Mouse (Mus musculus) myocyte (in vitro differentiated cells): Measurements from ENCODE around the gene Cmpk1. TPM values are rescaled to one million over a fixed set of nuclear protein-coding genes. Genes with fewer than 3 reads are reported as not detected.

Source experiments
- H3K27me3 ChIP-seq: one replicate; pipeline ENCODE4 v1.6.1; 2011; ENCODE audit not compliant: control insufficient read depth, insufficient read depth, insufficient read length
- H3K36me3 ChIP-seq: one replicate; pipeline ENCODE4 v1.6.1; 2011; ENCODE audit not compliant: control insufficient read depth, insufficient read depth
- H3K4me2 ChIP-seq: one replicate; pipeline ENCODE4 v1.6.1; 2011; ENCODE audit warnings: low read depth, control low read depth
- H3K4me3 ChIP-seq: one replicate; pipeline ENCODE4 v1.5.1; 2011; ENCODE audit warnings: mild to moderate bottlenecking, control low read depth, moderate library complexity
- H3K79me2 ChIP-seq: one replicate; pipeline ENCODE4 v1.6.1; 2011; ENCODE audit not compliant: control insufficient read depth, insufficient read depth
- H3ac ChIP-seq: one replicate; pipeline ENCODE4 v1.6.1; 2011; ENCODE audit not compliant: control insufficient read depth, insufficient read length
- E2F4 ChIP-seq: IDR thresholded peaks from one replicate; pipeline ENCODE4 v1.6.1; 2011; ENCODE audit warnings: mild to moderate bottlenecking, control low read depth, moderate library complexity; ENCODE audit not compliant: insufficient read depth
- MAX ChIP-seq: IDR thresholded peaks from one replicate; pipeline ENCODE4 v1.6.1; 2011; ENCODE audit warnings: low read depth, mild to moderate bottlenecking, control low read depth
- MYOG ChIP-seq, 3 experiments: IDR thresholded peaks; one replicate each; pipeline ENCODE4 v1.6.1; 2011; ENCODE audit warnings: control low read depth in 2 of 3, low read depth in 2 of 3, mild to moderate bottlenecking in 2 of 3; ENCODE audit not compliant: insufficient read length in 2 of 3, control insufficient read depth in 1 of 3, insufficient read depth in 1 of 3
- REST ChIP-seq: IDR thresholded peaks from one replicate; pipeline ENCODE4 v1.6.1; 2011; ENCODE audit warnings: mild to moderate bottlenecking, control low read depth, moderate library complexity; ENCODE audit not compliant: insufficient read depth, insufficient read length
- SRF ChIP-seq: IDR thresholded peaks from one replicate; pipeline ENCODE4 v1.6.1; 2011; ENCODE audit warnings: low read depth; ENCODE audit not compliant: control insufficient read depth, insufficient read length
- TCF12 ChIP-seq: IDR thresholded peaks from one replicate; pipeline ENCODE4 v1.6.1; 2011; ENCODE audit warnings: mild to moderate bottlenecking, control low read depth; ENCODE audit not compliant: poor library complexity, insufficient read depth, severe bottlenecking
- USF1 ChIP-seq: IDR thresholded peaks from one replicate; pipeline ENCODE4 v1.6.1; 2011; ENCODE audit warnings: low read depth, mild to moderate bottlenecking, control low read depth, moderate library complexity
- polyA plus RNA-seq: library from polyadenylated mRNA; unstranded; fragments of >200 nt; fragmentation: generic; extraction: Trizol; gene quantifications from one replicate; pipeline ENCODE4 v1.2.1, GENCODE M21; 2012; ENCODE audit warnings: missing spikeins

The Cmpk1 gene
- polyA plus RNA-seq, 1 experiment, result 18.3 TPM

DNA sequence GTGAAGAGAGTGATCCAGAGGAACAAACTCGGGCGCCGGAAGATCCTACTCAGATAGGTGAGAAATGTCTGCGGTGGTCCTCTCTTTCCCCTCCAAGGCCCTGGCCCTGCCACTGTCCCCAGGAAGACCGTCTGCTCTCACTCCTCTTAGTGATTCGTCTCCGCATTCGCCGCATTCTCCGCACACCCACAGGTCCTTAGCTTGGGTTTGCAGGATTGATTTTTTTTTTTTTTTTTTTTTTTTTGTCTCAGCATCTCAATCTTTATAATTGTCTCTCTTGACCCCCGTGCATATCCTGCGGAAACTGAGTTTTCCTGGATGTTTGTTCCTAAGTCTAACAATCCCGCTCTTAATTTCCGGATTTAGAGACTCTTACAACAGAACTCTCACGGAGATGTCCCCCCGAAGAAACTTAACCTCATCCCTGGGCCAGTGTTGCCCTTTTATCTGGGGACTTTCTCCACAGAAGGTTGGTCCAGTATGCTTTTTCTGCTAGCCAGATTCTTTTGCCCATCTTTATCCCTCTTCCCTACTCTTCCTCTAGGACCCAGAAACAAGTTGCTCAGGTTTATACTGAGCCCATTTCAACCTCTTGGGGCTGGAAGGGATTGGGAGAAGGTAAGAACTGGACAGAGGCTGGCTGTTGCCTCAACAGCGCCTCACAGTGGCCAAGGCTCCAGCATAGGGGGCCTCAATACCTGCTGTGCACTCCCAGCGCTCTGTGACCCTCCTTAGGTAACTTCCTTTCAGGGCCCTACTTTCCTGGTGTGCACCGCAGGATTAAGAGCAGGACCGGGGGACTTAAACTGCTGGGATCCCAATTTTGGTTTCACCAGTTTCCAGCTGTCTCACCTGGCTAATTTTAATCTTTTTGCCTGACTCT, 77.2 kb downstream of the Cmpk1 start:
- Histone ChIP-seq H3K4me3 (peak overlapping the region; percentile 69), H3ac (peak overlapping the region; percentile 72), H3K27me3 (no peaks in the 10 kb centered on the region), H3K36me3 (no peaks in the 10 kb centered on the region), H3K4me2 (peak overlapping the region; percentile 86), H3K79me2 (no peaks in the 10 kb centered on the region)
- TF ChIP-seq SRF, result no peak
- no peak for TF ChIP-seq REST
- TF ChIP-seq E2F4, result no peak
- no peak for TF ChIP-seq TCF12
- no peak for TF ChIP-seq MAX
- TF ChIP-seq USF1, result no peak
- TF ChIP-seq MYOG (IDR thresholded peaks at IDR 0.05; ENCODE audit: control insufficient read depth in 1 of 3, insufficient read depth in 1 of 3, insufficient read length in 2 of 3, low read depth in 2 of 3), result no peak

Other genes with a start within 250 kb of the Cmpk1 start
- not detected for gene Gm12830, start 165.5 kb downstream of the Cmpk1 start, polyA plus RNA-seq
- gene Foxd2, start 78.4 kb downstream of the Cmpk1 start, polyA plus RNA-seq, result 0.65 TPM
- gene Foxe3, start 61.2 kb downstream of the Cmpk1 start, polyA plus RNA-seq, result not detected
- gene Stil, start 12.9 kb upstream of the Cmpk1 start, polyA plus RNA-seq, result 1.6 TPM
- not detected for gene Tal1, start 69.2 kb upstream of the Cmpk1 start, polyA plus RNA-seq
- gene Pdzk1ip1, start 101.5 kb upstream of the Cmpk1 start, polyA plus RNA-seq, result 0.30 TPM
- not detected for gene Cyp4x1, start 147.0 kb upstream of the Cmpk1 start, polyA plus RNA-seq